Mouse (Mus musculus): ENCODE data around the gene Cachd1.

DNA sequence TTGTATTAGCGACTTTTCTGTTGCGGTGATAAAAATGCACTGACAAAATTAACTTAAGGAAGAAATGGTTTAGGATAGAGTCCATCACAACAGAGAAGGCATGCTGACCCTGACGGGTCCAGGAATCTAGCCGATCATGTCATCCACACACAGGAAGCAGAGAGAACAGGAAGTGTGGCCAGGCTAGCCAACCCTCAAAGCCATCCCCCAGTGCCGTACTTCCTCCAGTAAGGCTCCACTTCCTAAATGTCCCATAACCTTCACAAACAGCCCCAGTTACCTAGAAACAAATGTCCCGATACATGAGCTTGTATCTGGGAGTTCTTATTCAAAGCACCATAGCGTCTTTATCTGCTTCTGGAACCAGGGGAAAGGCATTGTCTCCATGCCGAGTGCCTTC is 32.9 kb upstream of the Cachd1 start:
- TF ChIP-seq CTCF (IDR thresholded peaks at IDR 0.05; ENCODE audit: control insufficient read depth, insufficient read depth, low read length) = no peak
- TF ChIP-seq POLR2A (IDR thresholded peaks at IDR 0.05; ENCODE audit: borderline replicate concordance, control insufficient read depth, low read depth, low read length) = no peak
